Mouse (Mus musculus): ENCODE results near the gene 1700015G11Rik. TPM values are rescaled to one million over a fixed set of nuclear protein-coding genes. Genes with fewer than 3 reads are reported as not detected.
A peak's percentile ranks its signal among the peaks of the same experiment; 100 is the strongest.

The 1700015G11Rik gene
- polyA plus RNA-seq, 1 experiment from 2014 or later: not detected

DNA sequence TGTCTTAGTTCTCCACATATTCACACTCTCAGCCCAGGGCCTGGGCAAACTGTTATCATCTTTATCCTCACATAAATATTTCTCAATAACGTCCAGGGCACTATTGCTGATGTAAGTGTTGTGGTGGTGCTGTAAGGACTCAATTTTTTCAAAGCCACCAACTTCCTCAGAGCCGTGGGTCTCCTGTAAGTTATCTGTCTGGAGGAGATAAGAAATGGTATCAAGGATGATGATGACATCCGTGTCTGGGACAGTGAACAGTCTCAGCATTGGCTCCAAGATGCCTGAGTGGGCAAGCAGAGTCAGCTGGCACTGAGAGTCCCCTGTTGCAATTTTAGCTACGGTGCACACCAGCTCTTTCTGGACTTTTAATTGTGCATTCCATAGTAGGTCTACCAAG, 6.5 kb upstream of the 1700015G11Rik start:
- H3K27me3 ChIP-seq (replicated peaks; ENCODE audit: control insufficient read depth, insufficient read depth, low read length): no peaks in the 10 kb centered on the region
- ATAC-seq: no peak
- no peak overlapping the region for H3K4me2 ChIP-seq (replicated peaks; ENCODE audit: low read depth)
- no peaks in the 10 kb centered on the region for H3K9me3 ChIP-seq (ENCODE audit: control insufficient read depth)
- no peak overlapping the region for H3K4me3 ChIP-seq (ENCODE audit: low read depth, low read length)
- H3K9ac ChIP-seq (ENCODE audit: low read depth, low read length): no peak overlapping the region
- 72% methylated on average over 4 of the region's 4 CpGs for WGBS
- no peak overlapping the region for H3K27ac ChIP-seq (ENCODE audit: low read depth, low read length)
- H3K4me1 ChIP-seq (replicated peaks; ENCODE audit: control insufficient read depth, insufficient read depth, low read length): no peaks in the 10 kb centered on the region
- H3K36me3 ChIP-seq (ENCODE audit: control insufficient read depth, insufficient read depth): no peaks in the 10 kb centered on the region
- no peak for TF ChIP-seq CTCF (IDR thresholded peaks at IDR 0.05; ENCODE audit: low read depth)

DNA sequence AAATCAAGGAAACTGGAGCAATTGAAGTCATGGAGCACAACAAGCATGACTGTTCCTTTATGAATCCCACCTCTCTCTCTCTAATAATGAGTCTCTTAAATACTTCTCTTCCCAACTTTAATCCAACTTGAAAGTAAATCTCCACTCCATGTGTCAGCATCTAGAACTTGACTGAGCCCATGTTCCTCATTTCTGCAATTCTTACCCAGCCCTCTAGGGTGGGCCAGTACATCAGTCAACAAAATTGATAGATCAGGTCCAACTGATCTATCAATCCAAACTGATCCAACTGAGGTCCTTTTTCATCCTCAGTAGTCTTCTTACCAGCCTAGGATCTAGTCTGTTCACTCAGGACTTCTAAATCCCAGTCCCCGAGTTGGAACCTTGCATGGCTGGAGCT, 348 bp downstream of the 1700015G11Rik start:
- Histone ChIP-seq H3K4me2 (replicated peaks; ENCODE audit: low read depth) (no peak overlapping the region), H3K27me3 (replicated peaks; ENCODE audit: control insufficient read depth, insufficient read depth, low read length) (no peaks in the 10 kb centered on the region), H3K36me3 (ENCODE audit: control insufficient read depth, insufficient read depth) (no peaks in the 10 kb centered on the region), H3K4me1 (replicated peaks; ENCODE audit: control insufficient read depth, insufficient read depth, low read length) (no peaks in the 10 kb centered on the region), H3K9me3 (ENCODE audit: control insufficient read depth) (no peaks in the 10 kb centered on the region), H3K27ac (ENCODE audit: low read depth, low read length) (no peak overlapping the region), H3K9ac (ENCODE audit: low read depth, low read length) (no peak overlapping the region), H3K4me3 (ENCODE audit: low read depth, low read length) (no peak overlapping the region)
- WGBS: 85% methylated on average over 1 of the region's 1 CpGs
- peak; percentile 26; the same call in 1 of the 2 replicates for TF ChIP-seq CTCF (IDR thresholded peaks at IDR 0.05; ENCODE audit: low read depth)
- no peak for ATAC-seq

DNA sequence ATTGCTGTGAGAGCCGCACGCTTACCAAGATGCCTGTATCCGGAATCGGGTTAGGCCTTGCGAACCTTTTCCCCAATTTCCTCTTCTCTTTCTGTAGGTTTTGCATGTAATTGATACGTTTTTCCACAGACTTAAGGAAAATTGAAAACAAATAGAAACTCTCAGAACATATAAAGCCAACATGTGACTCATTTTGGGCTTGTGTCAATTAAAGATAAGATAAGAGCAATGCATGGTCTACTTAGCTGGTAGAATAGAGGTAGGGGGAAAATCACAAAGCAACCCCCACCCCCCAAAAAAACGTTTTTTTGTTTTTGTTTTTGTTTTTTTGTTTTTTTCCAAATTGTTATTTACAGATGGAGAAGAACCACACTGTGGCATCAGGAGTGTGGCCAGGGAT, 2.1 kb downstream of the 1700015G11Rik start:
- 73% methylated on average over 7 of the region's 7 CpGs for whole genome bisulfite sequencing
- Histone ChIP-seq H3K27ac (ENCODE audit: low read depth, low read length) (no peak overlapping the region), H3K4me2 (replicated peaks; ENCODE audit: low read depth) (no peak overlapping the region), H3K9ac (ENCODE audit: low read depth, low read length) (no peak overlapping the region), H3K9me3 (ENCODE audit: control insufficient read depth) (no peaks in the 10 kb centered on the region), H3K4me1 (replicated peaks; ENCODE audit: control insufficient read depth, insufficient read depth, low read length) (0 out of 2 replicates have a peak, but pooled peaks cover 2% of the 10 kb centered on the region), H3K27me3 (replicated peaks; ENCODE audit: control insufficient read depth, insufficient read depth, low read length) (no peaks in the 10 kb centered on the region), H3K36me3 (ENCODE audit: control insufficient read depth, insufficient read depth) (no peaks in the 10 kb centered on the region), H3K4me3 (ENCODE audit: low read depth, low read length) (no peak overlapping the region)
- TF ChIP-seq CTCF (IDR thresholded peaks at IDR 0.05; ENCODE audit: low read depth): no peak
- ATAC-seq: no peak

DNA sequence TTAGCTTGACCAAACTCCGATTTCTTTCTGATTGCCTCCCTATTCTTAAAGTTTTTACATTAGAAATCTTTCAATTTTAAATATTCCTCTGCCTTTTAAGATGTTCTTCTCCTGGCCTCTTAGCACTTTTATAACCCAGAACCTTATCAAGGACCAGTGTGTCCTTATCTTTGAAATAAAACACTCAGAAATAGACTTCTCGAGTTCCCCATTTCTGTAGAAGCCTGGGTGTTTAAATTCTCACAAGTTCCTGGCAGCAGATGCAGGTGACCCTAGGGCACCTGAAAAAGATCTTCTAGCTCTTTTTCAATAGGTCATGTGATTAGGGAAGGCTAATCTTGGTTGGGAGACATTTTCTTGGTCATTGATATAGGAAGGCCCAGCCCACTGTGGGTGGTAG, 8.4 kb downstream of the 1700015G11Rik start:
- Histone ChIP-seq H3K9me3 (ENCODE audit: control insufficient read depth) (no peaks in the 10 kb centered on the region), H3K4me3 (ENCODE audit: low read depth, low read length) (no peak overlapping the region), H3K4me1 (replicated peaks; ENCODE audit: control insufficient read depth, insufficient read depth, low read length) (0 out of 2 replicates have a peak, but pooled peaks cover 2% of the 10 kb centered on the region), H3K9ac (ENCODE audit: low read depth, low read length) (no peak overlapping the region), H3K27me3 (replicated peaks; ENCODE audit: control insufficient read depth, insufficient read depth, low read length) (no peaks in the 10 kb centered on the region), H3K36me3 (ENCODE audit: control insufficient read depth, insufficient read depth) (no peaks in the 10 kb centered on the region), H3K4me2 (replicated peaks; ENCODE audit: low read depth) (0 out of 2 replicates have a peak overlapping the region, but pooled peaks have one; percentile 13), H3K27ac (ENCODE audit: low read depth, low read length) (no peak overlapping the region)
- WGBS: 51% methylated on average over 2 of the region's 2 CpGs
- TF ChIP-seq CTCF (IDR thresholded peaks at IDR 0.05; ENCODE audit: low read depth): no peak
- no peak for ATAC-seq

DNA sequence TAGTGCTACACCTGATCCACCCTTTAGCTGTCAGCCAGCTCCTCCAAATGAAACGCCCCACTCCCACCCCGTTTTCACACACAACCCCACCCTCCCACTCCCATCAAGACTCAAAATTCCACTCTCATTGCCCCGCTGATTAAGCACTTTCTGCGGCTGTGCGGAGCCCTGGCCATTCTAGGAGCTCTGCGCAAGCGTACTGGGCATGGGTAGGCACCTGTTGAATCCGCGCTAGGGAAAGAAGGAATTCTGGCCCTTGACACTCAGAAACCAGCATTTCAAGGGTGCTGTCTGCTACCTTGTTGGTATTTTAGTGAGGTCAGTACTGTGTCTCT, 9.3 kb downstream of the 1700015G11Rik start:
- H3K9me3 ChIP-seq (ENCODE audit: control insufficient read depth): no peaks in the 10 kb centered on the region
- H3K4me1 ChIP-seq (replicated peaks; ENCODE audit: control insufficient read depth, insufficient read depth, low read length): 0 out of 2 replicates have a peak, but pooled peaks cover 2% of the 10 kb centered on the region
- peak overlapping the region; percentile 72 for H3K4me3 ChIP-seq (ENCODE audit: low read depth, low read length)
- H3K9ac ChIP-seq (ENCODE audit: low read depth, low read length): 0 out of 2 replicates have a peak overlapping the region, but pooled peaks have one; percentile 31
- TF ChIP-seq CTCF (IDR thresholded peaks at IDR 0.05; ENCODE audit: low read depth): no peak
- peak overlapping the region; percentile 68 for H3K27ac ChIP-seq (ENCODE audit: low read depth, low read length)
- H3K4me2 ChIP-seq (replicated peaks; ENCODE audit: low read depth): peak overlapping the region; percentile 78
- no peaks in the 10 kb centered on the region for H3K36me3 ChIP-seq (ENCODE audit: control insufficient read depth, insufficient read depth)
- no peak for ATAC-seq
- no peaks in the 10 kb centered on the region for H3K27me3 ChIP-seq (replicated peaks; ENCODE audit: control insufficient read depth, insufficient read depth, low read length)
- 2% methylated on average over 9 of the region's 9 CpGs for WGBS

DNA sequence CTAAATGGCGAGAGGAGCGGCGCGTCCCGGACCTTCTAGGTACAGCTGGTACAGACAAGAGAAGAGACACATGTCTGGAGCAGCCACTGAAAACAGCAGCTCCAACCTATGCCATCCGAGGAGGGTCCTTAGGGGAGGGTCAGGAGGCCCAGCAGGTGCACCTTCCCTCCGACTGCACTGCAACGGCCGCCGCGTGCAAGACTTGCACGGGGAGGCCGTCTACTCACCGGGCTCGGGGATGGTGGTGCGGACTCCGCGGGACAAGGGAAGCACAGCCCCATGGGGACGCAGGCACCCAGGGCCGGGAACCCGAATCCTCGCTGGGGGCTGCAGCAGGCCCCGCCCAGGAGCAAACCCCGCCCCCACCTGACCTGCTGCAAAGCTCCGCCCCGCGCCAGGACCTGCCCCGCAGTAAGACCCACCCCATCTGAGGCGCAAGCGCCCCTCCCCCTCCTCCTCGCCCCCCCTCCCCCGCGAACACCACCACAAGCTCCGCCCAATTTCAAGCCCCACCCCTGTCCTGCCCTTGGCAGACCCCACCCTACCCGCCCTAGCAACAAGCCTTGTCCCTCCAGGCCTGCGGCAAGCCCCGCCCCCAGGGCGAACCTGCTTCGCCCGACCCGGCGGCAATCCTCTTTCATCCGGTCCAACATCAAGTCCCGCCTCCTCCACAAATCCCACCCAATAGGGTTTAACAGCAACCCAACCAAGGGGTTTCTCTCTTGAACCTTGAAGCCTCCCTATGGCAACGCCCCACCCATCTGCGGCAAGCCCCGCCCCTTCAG, 9.8 kb downstream of the 1700015G11Rik start, which contains the start of gene Svip:
Svip (minus strand) TSS at position 508 of the 785 bp plus-strand sequence.
- H3K4me1 ChIP-seq (replicated peaks; ENCODE audit: control insufficient read depth, insufficient read depth, low read length): 0 out of 2 replicates have a peak, but pooled peaks cover 2% of the 10 kb centered on the region
- no peak for TF ChIP-seq CTCF (IDR thresholded peaks at IDR 0.05; ENCODE audit: low read depth)
- WGBS: under 1% methylated on average over 38 of the region's 47 CpGs
- H3K27me3 ChIP-seq (replicated peaks; ENCODE audit: control insufficient read depth, insufficient read depth, low read length): no peaks in the 10 kb centered on the region
- H3K9me3 ChIP-seq (ENCODE audit: control insufficient read depth): no peaks in the 10 kb centered on the region
- H3K4me3 ChIP-seq (ENCODE audit: low read depth, low read length): peak within 1 kb of the TSS; percentile 72
- peak within 1 kb of the TSS; percentile 45 for H3K9ac ChIP-seq (ENCODE audit: low read depth, low read length)
- H3K4me2 ChIP-seq (replicated peaks; ENCODE audit: low read depth): peak within 1 kb of the TSS; percentile 78
- peak within 1 kb of the TSS; percentile 68 for H3K27ac ChIP-seq (ENCODE audit: low read depth, low read length)
- peak; percentile 97 for ATAC-seq
- no peaks in the 10 kb centered on the region for H3K36me3 ChIP-seq (ENCODE audit: control insufficient read depth, insufficient read depth)
